Mouse (Mus musculus): ENCODE measurements around the gene 4930404N11Rik.

GRCm38 (mm10) chr10:81315587-81315986 is 50.0 kb downstream of the 4930404N11Rik start:
- TF ChIP-seq CTCF (IDR thresholded peaks at IDR 0.05; ENCODE audit: low read depth) (no peak), EP300 (IDR thresholded peaks at IDR 0.05; ENCODE audit: low read depth) (no peak)

Measured in heart, postnatal 0 days (tissue).